Comparison of ENCODE assay signal across 20 mouse cellular contexts in genomic region chr3:88505765-88506164, GRCm38 (mm10). TPM values are rescaled to one million over a fixed set of nuclear protein-coding genes. Genes with fewer than 3 reads are reported as not detected.
DNase-seq lines count a peak whose midpoint lies in the region; ATAC-seq and TF ChIP-seq lines count a peak whose summit lies in the region.
"Had no signal": no experiment of that assay in that cellular context is flagged by ENCODE, and none has a peak within 500 bp of the region (broad histone marks: within the 10 kb centered on the region; RNA-seq: fewer than 3 reads in every experiment).

No protein-coding gene starts in this region.

- ATAC-seq in liver, embryonic 14.5 days (ENCODE audit: insufficient read depth), result no peak
- no peak for ATAC-seq in liver, embryonic 11.5 days (replicated peaks; ENCODE audit: low FRiP score)
- no peak for ATAC-seq in stomach, embryonic 16.5 days (ENCODE audit: insufficient read depth, low FRiP score)
- ATAC-seq: CD4-positive, CD25-positive, alpha-beta regulatory T cell, adult 4 months; midbrain, embryonic 16.5 days; Patski had no signal

- H3K9me3 ChIP-seq in liver, embryonic 14.5 days (ENCODE audit: control insufficient read depth, low read length), result no peaks in the 10 kb centered on the region
- H3K9me3 ChIP-seq in liver, embryonic 11.5 days (ENCODE audit: control insufficient read depth, low read length), result no peaks in the 10 kb centered on the region
- no peaks in the 10 kb centered on the region for H3K9me3 ChIP-seq in stomach, embryonic 16.5 days (replicated peaks; ENCODE audit: control insufficient read depth, low read length)
- H3K9me3 ChIP-seq: liver, embryonic 15.5 days had no signal

- H3K9ac ChIP-seq in liver, embryonic 14.5 days (replicated peaks), result no peak overlapping the region
- no peak overlapping the region for H3K9ac ChIP-seq in liver, embryonic 11.5 days (ENCODE audit: low read depth, low read length)
- no peak overlapping the region for H3K9ac ChIP-seq in stomach, embryonic 16.5 days (ENCODE audit: low read length)
- H3K9ac ChIP-seq: liver, embryonic 15.5 days had no signal

- H3K4me1 ChIP-seq in liver, embryonic 14.5 days (replicated peaks; ENCODE audit: control insufficient read depth in 2 of 2, insufficient read depth in 2 of 2, low read length in 1 of 2), result peaks cover 20 to 29% of the 10 kb centered on the region in 2 experiments
- H3K4me1 ChIP-seq in liver, embryonic 11.5 days (replicated peaks; ENCODE audit: control insufficient read depth, insufficient read depth, low read length), result peaks cover 45% of the 10 kb centered on the region
- peaks cover 20% of the 10 kb centered on the region for H3K4me1 ChIP-seq in embryonic fibroblast, embryonic 13.5 days (ENCODE audit: control insufficient read depth, insufficient read depth, low read length)
- H3K4me1 ChIP-seq in stomach, embryonic 16.5 days (ENCODE audit: control insufficient read depth, insufficient read depth, low read length), result peaks cover 35% of the 10 kb centered on the region

- no peaks in the 10 kb centered on the region for H3K27me3 ChIP-seq in liver, embryonic 14.5 days (ENCODE audit: control insufficient read depth, insufficient read depth, low read length)
- no peaks in the 10 kb centered on the region for H3K27me3 ChIP-seq in liver, embryonic 11.5 days (replicated peaks; ENCODE audit: control insufficient read depth, insufficient read depth, low read length)
- no peaks in the 10 kb centered on the region for H3K27me3 ChIP-seq in stomach, embryonic 16.5 days (ENCODE audit: control insufficient read depth, insufficient read depth, low read length)
- H3K27me3 ChIP-seq: Patski had no signal

- no peak overlapping the region for H3K27ac ChIP-seq in liver, embryonic 14.5 days
- no peak overlapping the region for H3K27ac ChIP-seq in liver, embryonic 11.5 days (ENCODE audit: low read depth, low read length)
- peak overlapping the region; percentile 55 for H3K27ac ChIP-seq in embryonic fibroblast, embryonic 13.5 days (ENCODE audit: insufficient read depth, low read length)
- H3K27ac ChIP-seq in stomach, embryonic 16.5 days (ENCODE audit: low read length), result peak overlapping the region; percentile 43
- H3K27ac ChIP-seq: liver, embryonic 15.5 days had no signal

- no peak overlapping the region for H3K4me3 ChIP-seq in liver, embryonic 14.5 days (ENCODE audit: insufficient read depth in 1 of 2, low read depth in 2 of 2, low read length in 2 of 2)
- H3K4me3 ChIP-seq in liver, embryonic 11.5 days (ENCODE audit: low read depth, low read length), result no peak overlapping the region
- no peak overlapping the region for H3K4me3 ChIP-seq in embryonic fibroblast, embryonic 13.5 days (ENCODE audit: insufficient read depth, low read length)
- no peak overlapping the region for H3K4me3 ChIP-seq in stomach, embryonic 16.5 days (replicated peaks; ENCODE audit: low read length)
- H3K4me3 ChIP-seq: liver, embryonic 15.5 days had no signal

- 55% methylated on average over 7 of the region's 7 CpGs for WGBS in liver, embryonic 14.5 days (ENCODE audit: insufficient replicate concordance)
- WGBS in liver, embryonic 11.5 days, result 50% methylated on average over 7 of the region's 7 CpGs
- 40% methylated on average over 7 of the region's 7 CpGs for WGBS in stomach, embryonic 16.5 days

- no peaks in the 10 kb centered on the region; the same call in none of the 2 replicates for H3K36me3 ChIP-seq in liver, embryonic 14.5 days (replicated peaks; ENCODE audit: control insufficient read depth, insufficient read depth, low read depth)
- no peaks in the 10 kb centered on the region for H3K36me3 ChIP-seq in liver, embryonic 11.5 days (ENCODE audit: control insufficient read depth, insufficient read depth, low read length)
- no peaks in the 10 kb centered on the region for H3K36me3 ChIP-seq in stomach, embryonic 16.5 days (ENCODE audit: control insufficient read depth, insufficient read depth, low read length)
- H3K36me3 ChIP-seq: liver, embryonic 15.5 days had no signal

- peak; percentile 17; the same call in 1 of the 2 replicates for TF ChIP-seq CTCF in liver, embryonic 14.5 days (IDR thresholded peaks at IDR 0.05; ENCODE audit: low read depth)
- no peak for TF ChIP-seq CTCF in embryonic fibroblast, embryonic 13.5 days (IDR thresholded peaks at IDR 0.05; ENCODE audit: borderline replicate concordance, insufficient read depth, low read length)

- no peak for DNase-seq in liver, embryonic 14.5 days (ENCODE audit: low read depth in 3 of 3, low spot score in 3 of 3)
- no peak for DNase-seq in liver, embryonic 11.5 days (ENCODE audit: low spot score)
- DNase-seq in ZHBTc4 (ENCODE audit: low read depth, low spot score), result peak; percentile 67
- DNase-seq in adrenal gland, postnatal 10 days, result no peak
- no peak for DNase-seq in adrenal gland, postnatal 4 days (ENCODE audit: low spot score in 2 of 2)
- DNase-seq: cerebellum, adult 2 months; gastrocnemius, postnatal 25 days; kidney, adult 8-10 months; thymus, adult 2 months had no signal

- no peak for TF ChIP-seq POLR2A in embryonic fibroblast, embryonic 13.5 days (IDR thresholded peaks at IDR 0.05; ENCODE audit: low read depth, low read length)

- TF ChIP-seq EP300 in liver, embryonic 14.5 days (IDR thresholded peaks at IDR 0.05; ENCODE audit: low read depth), result no peak

- no peak overlapping the region for H3K4me2 ChIP-seq in liver, embryonic 14.5 days (ENCODE audit: low read depth)
- H3K4me2 ChIP-seq in liver, embryonic 11.5 days, result no peak overlapping the region
- no peak overlapping the region for H3K4me2 ChIP-seq in stomach, embryonic 16.5 days (ENCODE audit: low read depth, low read length)
- H3K4me2 ChIP-seq: heart, embryonic 11.5 days; liver, embryonic 15.5 days had no signal

RNA-seq across cellular contexts. Expression of gene Lmna, which starts 4.0 kb away (rescaled TPM):
- polyA plus RNA-seq in liver, embryonic 14.5 days (2012; rRNA removed), result 45.2 and 58.7 TPM in 2 replicates
- 115 and 132 TPM in 2 replicates for polyA plus RNA-seq in liver, embryonic 14.5 days (2014; fragmentation: Nextera tagmentation; extraction: Ambion mirVana)
- polyA plus RNA-seq in liver, embryonic 11.5 days (2014; fragmentation: Nextera tagmentation; extraction: Ambion mirVana), result 155 and 157 TPM in 2 replicates
- polyA plus RNA-seq in embryonic fibroblast, embryonic 13.5 days (2011; ENCODE audit: insufficient read length, low read depth, missing spikeins), result 401 and 426 TPM in 2 replicates
- polyA plus RNA-seq in stomach, embryonic 16.5 days (2015; fragmentation: Nextera tagmentation; extraction: Ambion mirVana), result 266 and 298 TPM in 2 replicates
- 100 to 1,000 TPM; 102 to 104 TPM for total RNA-seq in adrenal gland, postnatal 10 days (2021)
- 100 to 1,000 TPM; 109 to 113 TPM for total RNA-seq in adrenal gland, postnatal 4 days (2021)

RNA-seq across cellular contexts. Expression of gene Mex3a, which starts 26.4 kb away (rescaled TPM):
- 1.1 and 1.3 TPM in 2 replicates for polyA plus RNA-seq in liver, embryonic 14.5 days (2012; rRNA removed)
- polyA plus RNA-seq in liver, embryonic 14.5 days (2014; fragmentation: Nextera tagmentation; extraction: Ambion mirVana), result 0.74 and 0.82 TPM in 2 replicates
- polyA plus RNA-seq in liver, embryonic 11.5 days (2014; fragmentation: Nextera tagmentation; extraction: Ambion mirVana), result 9.4 and 10.2 TPM in 2 replicates
- 25.7 and 33.6 TPM in 2 replicates for polyA plus RNA-seq in embryonic fibroblast, embryonic 13.5 days (2011; ENCODE audit: insufficient read length, low read depth, missing spikeins)
- polyA plus RNA-seq in stomach, embryonic 16.5 days (2015; fragmentation: Nextera tagmentation; extraction: Ambion mirVana), result 9.9 and 11.4 TPM in 2 replicates
- total RNA-seq in adrenal gland, postnatal 10 days (2021), result 1 to 10 TPM; 5.5 to 5.6 TPM
- 10 to 100 TPM; 11.2 to 16.1 TPM for total RNA-seq in adrenal gland, postnatal 4 days (2021)

RNA-seq across cellular contexts. Expression of gene Rab25, which starts 42.3 kb away (rescaled TPM):
- 0.39 and 0.52 TPM in 2 replicates for polyA plus RNA-seq in liver, embryonic 14.5 days (2012; rRNA removed)
- 0.25 TPM in 1 of 2 replicates, not detected in the other for polyA plus RNA-seq in liver, embryonic 14.5 days (2014; fragmentation: Nextera tagmentation; extraction: Ambion mirVana)
- 1.1 and 1.2 TPM in 2 replicates for polyA plus RNA-seq in liver, embryonic 11.5 days (2014; fragmentation: Nextera tagmentation; extraction: Ambion mirVana)
- not detected in 2 replicates for polyA plus RNA-seq in embryonic fibroblast, embryonic 13.5 days (2011; ENCODE audit: insufficient read length, low read depth, missing spikeins)
- polyA plus RNA-seq in stomach, embryonic 16.5 days (2015; fragmentation: Nextera tagmentation; extraction: Ambion mirVana), result 144 and 197 TPM in 2 replicates
- total RNA-seq in adrenal gland, postnatal 10 days (2021), result not detected
- total RNA-seq in adrenal gland, postnatal 4 days (2021), result 1 to 10 TPM in 1 of 2 experiments, under 1 TPM in 1; 0.54 to 3.9 TPM
- total RNA-seq: adrenal gland, adult 18-20 months; gastrocnemius, postnatal 25 days; heart, postnatal 25 days; layer of hippocampus, adult 18-20 months; left cerebral cortex, adult 8-10 months had no signal
- polyA plus RNA-seq: CD4-positive, CD25-positive, alpha-beta regulatory T cell, adult 4 months; heart, embryonic 11.5 days; liver, embryonic 15.5 days had no signal

RNA-seq across cellular contexts. Expression of gene Sema4a, which starts 44.8 kb away (rescaled TPM):
- 12.7 and 17.8 TPM in 2 replicates for polyA plus RNA-seq in liver, embryonic 14.5 days (2012; rRNA removed)
- polyA plus RNA-seq in liver, embryonic 14.5 days (2014; fragmentation: Nextera tagmentation; extraction: Ambion mirVana), result 9.1 and 10.5 TPM in 2 replicates
- 14.3 and 19.0 TPM in 2 replicates for polyA plus RNA-seq in liver, embryonic 11.5 days (2014; fragmentation: Nextera tagmentation; extraction: Ambion mirVana)
- 0.25 and 0.63 TPM in 2 replicates for polyA plus RNA-seq in embryonic fibroblast, embryonic 13.5 days (2011; ENCODE audit: insufficient read length, low read depth, missing spikeins)
- 33.1 and 38.4 TPM in 2 replicates for polyA plus RNA-seq in stomach, embryonic 16.5 days (2015; fragmentation: Nextera tagmentation; extraction: Ambion mirVana)
- total RNA-seq in adrenal gland, postnatal 10 days (2021), result 10 to 100 TPM; 13.4 to 15.5 TPM
- total RNA-seq in adrenal gland, postnatal 4 days (2021), result 10 to 100 TPM; 11.5 to 15.5 TPM

RNA-seq across cellular contexts. Expression of gene Lamtor2, which starts 47.1 kb away (rescaled TPM):
- 63.1 and 73.1 TPM in 2 replicates for polyA plus RNA-seq in liver, embryonic 14.5 days (2012; rRNA removed)
- polyA plus RNA-seq in liver, embryonic 14.5 days (2014; fragmentation: Nextera tagmentation; extraction: Ambion mirVana), result 60.5 and 62.0 TPM in 2 replicates
- polyA plus RNA-seq in liver, embryonic 11.5 days (2014; fragmentation: Nextera tagmentation; extraction: Ambion mirVana), result 111 and 120 TPM in 2 replicates
- 74.4 and 81.1 TPM in 2 replicates for polyA plus RNA-seq in embryonic fibroblast, embryonic 13.5 days (2011; ENCODE audit: insufficient read length, low read depth, missing spikeins)
- polyA plus RNA-seq in stomach, embryonic 16.5 days (2015; fragmentation: Nextera tagmentation; extraction: Ambion mirVana), result 188 and 190 TPM in 2 replicates
- total RNA-seq in adrenal gland, postnatal 10 days (2021), result 100 to 1,000 TPM; 131 to 132 TPM
- 100 to 1,000 TPM; 108 to 113 TPM for total RNA-seq in adrenal gland, postnatal 4 days (2021)

Comparison
In these comparisons a context has a peak if more than half of its experiments do, and no peak if none do; other contexts are left out.
1. H3K27ac ChIP-seq: peak in embryonic fibroblast, embryonic 13.5 days (single experiment) and stomach, embryonic 16.5 days (single experiment); none in liver, embryonic 14.5 days (single experiment) and liver, embryonic 11.5 days (single experiment).
2. RNA of gene Rab25, which starts 42.3 kb away (polyA plus RNA-seq): 144 to 197 TPM in stomach, embryonic 16.5 days; 1.1 to 1.2 TPM in liver, embryonic 11.5 days, 0.25 to 0.52 TPM in liver, embryonic 14.5 days and not detected in embryonic fibroblast, embryonic 13.5 days; every median in the first group is over 10 times any median in the second.